Mouse (Mus musculus): ENCODE measurements at regions not wholly inside any gene's neighbourhood (a gene's known extent, or its start where the extent isn't known, plus 50 kb on each side); places are given as distances from the start of the nearest gene placed in this dataset.

DNA sequence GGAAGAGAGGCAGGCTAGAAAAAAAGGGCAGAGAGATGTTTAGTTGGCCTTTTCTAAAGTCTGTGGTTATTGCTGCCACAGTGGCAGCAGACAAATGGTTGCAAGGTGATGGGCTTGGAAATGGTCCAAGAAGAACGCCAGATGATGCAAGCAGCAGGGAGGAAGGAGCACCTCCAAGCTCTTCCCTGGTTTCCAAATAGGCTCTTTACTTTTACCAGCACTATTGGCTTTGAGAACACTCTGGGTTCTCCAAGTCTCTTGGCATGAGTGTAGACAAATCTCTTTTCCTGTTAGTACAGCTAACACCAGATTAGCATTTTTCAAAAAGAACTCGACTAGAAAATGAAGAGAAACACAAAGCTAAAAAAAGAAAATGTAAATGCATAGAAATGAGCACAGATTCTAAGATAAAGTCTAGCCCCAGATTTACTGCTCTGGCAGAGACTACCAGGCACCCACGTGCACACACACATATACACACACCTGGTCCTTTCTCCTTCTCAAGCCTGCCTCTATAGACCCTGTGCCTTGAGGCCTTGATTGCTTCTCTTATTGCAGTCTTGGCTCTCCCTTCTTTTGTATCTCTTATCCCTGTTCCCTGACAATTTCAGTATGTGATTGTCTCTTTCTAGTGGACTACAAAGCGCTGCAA is 127.7 kb upstream of the Frmpd3 start:
- Histone ChIP-seq H3K4me2 (no peak overlapping the region), H3K4me1 (ENCODE audit: insufficient read depth) (no peaks in the 10 kb centered on the region), H3K27me3 (ENCODE audit: insufficient read depth, low read length) (no peaks in the 10 kb centered on the region), H3K4me3 (ENCODE audit: low read depth, low read length) (no peak overlapping the region), H3K9me3 (ENCODE audit: low read depth, low read length) (no peaks in the 10 kb centered on the region), H3K9ac (no peak overlapping the region), H3K36me3 (ENCODE audit: insufficient read depth) (no peaks in the 10 kb centered on the region), H3K27ac (ENCODE audit: low read depth) (no peak overlapping the region)
- peak; percentile 5 for DNase-seq
- no peak for ATAC-seq (ENCODE audit: insufficient read depth)
- TF ChIP-seq CTCF (IDR thresholded peaks at IDR 0.05; ENCODE audit: low read depth), result no peak
- 56% methylated on average over 4 of the region's 4 CpGs for WGBS

DNA sequence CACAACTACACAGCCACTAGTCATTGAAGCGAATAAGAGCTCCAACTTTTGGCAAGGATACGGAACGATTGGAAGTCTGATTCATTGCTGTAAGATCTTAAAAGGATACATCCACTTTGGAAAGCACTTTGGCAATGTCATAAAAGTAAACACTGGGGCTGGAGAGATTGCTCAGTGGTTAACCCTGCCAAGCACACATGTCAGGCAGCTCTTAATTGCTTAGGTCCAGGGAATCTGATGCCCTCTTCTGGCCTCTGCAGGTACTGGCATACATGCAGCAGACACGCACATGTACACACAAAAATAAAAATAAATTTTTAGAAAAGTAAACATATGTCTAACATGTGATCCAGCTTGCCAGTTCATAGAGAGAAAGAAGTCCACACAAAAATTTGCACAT is 86.3 kb upstream of the Frmpd3 start:
- Histone ChIP-seq H3K36me3 (ENCODE audit: insufficient read depth) (no peaks in the 10 kb centered on the region), H3K27ac (ENCODE audit: low read depth) (no peak overlapping the region), H3K9me3 (ENCODE audit: low read depth, low read length) (no peaks in the 10 kb centered on the region), H3K9ac (no peak overlapping the region), H3K4me3 (ENCODE audit: low read depth, low read length) (no peak overlapping the region), H3K4me1 (ENCODE audit: insufficient read depth) (no peaks in the 10 kb centered on the region), H3K27me3 (ENCODE audit: insufficient read depth, low read length) (no peaks in the 10 kb centered on the region), H3K4me2 (no peak overlapping the region)
- peak; percentile 28; the same call in 1 of the 2 replicates for TF ChIP-seq CTCF (IDR thresholded peaks at IDR 0.05; ENCODE audit: low read depth)
- 67% methylated on average over 4 of the region's 4 CpGs for WGBS
- ATAC-seq (ENCODE audit: insufficient read depth) (no peak), DNase-seq (peak; percentile 10)

DNA sequence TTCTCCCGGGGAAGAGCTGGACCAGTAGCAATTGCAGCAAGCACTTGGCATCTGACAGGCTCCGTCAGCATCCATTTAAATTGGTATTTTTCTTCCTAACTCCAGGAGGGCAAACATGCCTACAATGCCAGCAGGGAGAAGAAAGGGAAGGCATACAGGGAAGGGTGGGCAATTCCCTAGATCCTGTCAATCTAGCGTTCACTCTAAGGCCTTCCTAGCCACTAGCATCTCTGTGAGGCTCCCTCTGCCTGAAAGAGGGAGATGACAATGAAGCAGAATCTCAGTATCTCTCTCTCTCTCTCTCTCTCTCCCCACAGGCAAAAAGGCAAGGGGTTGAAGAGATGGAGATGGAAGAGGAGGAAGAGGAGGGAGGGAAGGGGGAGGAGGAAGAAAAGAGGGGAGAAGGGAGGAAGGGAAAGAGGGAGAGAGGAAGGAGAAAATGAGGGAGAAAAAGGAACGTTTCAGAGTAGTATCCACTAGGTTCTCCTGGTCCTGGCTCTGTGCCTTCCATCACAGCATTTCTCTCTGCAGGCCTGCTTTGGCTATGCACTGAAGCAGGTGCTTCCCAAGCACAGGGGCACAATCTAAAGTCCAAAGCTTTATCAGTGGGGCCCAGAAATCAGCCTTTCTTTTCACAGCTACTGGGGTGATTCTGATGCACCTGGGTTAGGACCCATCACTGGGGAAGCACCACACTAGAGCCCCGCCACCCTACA is 72.2 kb upstream of the Frmpd3 start:
- H3K27me3 ChIP-seq (ENCODE audit: insufficient read depth, low read length), result peaks cover 6% of the 10 kb centered on the region; the same call in 1 of the 2 replicates
- H3K4me3 ChIP-seq (ENCODE audit: low read depth, low read length), result no peak overlapping the region
- ATAC-seq (ENCODE audit: insufficient read depth), result no peak

DNA sequence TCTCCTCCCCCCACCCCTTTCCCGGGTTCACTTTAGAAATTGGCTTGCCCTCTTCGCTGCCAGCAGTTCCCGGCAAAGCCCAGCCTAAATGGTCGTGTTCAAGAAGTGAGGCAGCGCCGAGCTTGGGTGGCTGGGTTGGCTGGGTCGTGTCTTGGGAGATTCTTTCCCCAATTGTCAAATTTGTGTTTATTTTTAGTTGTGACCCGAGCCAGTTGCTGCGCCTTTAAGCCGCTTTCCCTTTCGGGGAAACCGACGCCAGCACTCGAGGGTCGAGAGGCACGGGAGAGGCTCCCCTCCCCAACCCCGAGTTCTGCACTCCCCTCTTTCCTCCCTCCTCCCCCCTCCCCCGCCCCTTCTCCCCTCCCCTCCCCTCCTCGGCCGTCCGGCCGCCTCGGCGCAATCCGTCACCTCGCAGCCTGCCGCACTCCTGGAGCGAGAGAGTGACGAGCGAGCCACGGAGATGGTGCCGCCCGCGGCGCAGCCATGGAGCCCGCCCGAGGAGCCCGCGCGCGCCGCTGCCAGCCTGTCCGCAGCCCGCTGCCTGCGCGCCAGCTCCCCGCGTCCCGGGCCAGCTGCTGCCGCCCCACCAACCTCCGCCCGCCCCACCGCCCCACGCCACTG is 64.6 kb upstream of the Frmpd3 start:
- Histone ChIP-seq H3K27ac (ENCODE audit: low read depth) (no peak overlapping the region), H3K9me3 (ENCODE audit: low read depth, low read length) (no peaks in the 10 kb centered on the region), H3K4me2 (peak overlapping the region; percentile 77), H3K9ac (peak overlapping the region; percentile 48), H3K4me3 (ENCODE audit: low read depth, low read length) (peak overlapping the region; percentile 48), H3K27me3 (ENCODE audit: insufficient read depth, low read length) (peaks cover 36% of the 10 kb centered on the region), H3K4me1 (ENCODE audit: insufficient read depth) (no peaks in the 10 kb centered on the region), H3K36me3 (ENCODE audit: insufficient read depth) (no peaks in the 10 kb centered on the region)
- 14% methylated on average over 43 of the region's 54 CpGs for WGBS
- DNase-seq (peak; percentile 44), ATAC-seq (ENCODE audit: insufficient read depth) (peak; percentile 78)
- no peak for TF ChIP-seq CTCF (IDR thresholded peaks at IDR 0.05; ENCODE audit: low read depth)

More for the DNA sequence above, 72.2 kb upstream of the Frmpd3 start:
- Histone ChIP-seq H3K4me2 (no peak overlapping the region), H3K9me3 (ENCODE audit: low read depth, low read length) (no peaks in the 10 kb centered on the region), H3K4me1 (ENCODE audit: insufficient read depth) (no peaks in the 10 kb centered on the region), H3K27ac (ENCODE audit: low read depth) (no peak overlapping the region), H3K36me3 (ENCODE audit: insufficient read depth) (no peaks in the 10 kb centered on the region), H3K9ac (no peak overlapping the region)
- no peak for DNase-seq
- TF ChIP-seq CTCF (IDR thresholded peaks at IDR 0.05; ENCODE audit: low read depth), result no peak
- 55% methylated on average over 5 of the region's 5 CpGs for WGBS

DNA sequence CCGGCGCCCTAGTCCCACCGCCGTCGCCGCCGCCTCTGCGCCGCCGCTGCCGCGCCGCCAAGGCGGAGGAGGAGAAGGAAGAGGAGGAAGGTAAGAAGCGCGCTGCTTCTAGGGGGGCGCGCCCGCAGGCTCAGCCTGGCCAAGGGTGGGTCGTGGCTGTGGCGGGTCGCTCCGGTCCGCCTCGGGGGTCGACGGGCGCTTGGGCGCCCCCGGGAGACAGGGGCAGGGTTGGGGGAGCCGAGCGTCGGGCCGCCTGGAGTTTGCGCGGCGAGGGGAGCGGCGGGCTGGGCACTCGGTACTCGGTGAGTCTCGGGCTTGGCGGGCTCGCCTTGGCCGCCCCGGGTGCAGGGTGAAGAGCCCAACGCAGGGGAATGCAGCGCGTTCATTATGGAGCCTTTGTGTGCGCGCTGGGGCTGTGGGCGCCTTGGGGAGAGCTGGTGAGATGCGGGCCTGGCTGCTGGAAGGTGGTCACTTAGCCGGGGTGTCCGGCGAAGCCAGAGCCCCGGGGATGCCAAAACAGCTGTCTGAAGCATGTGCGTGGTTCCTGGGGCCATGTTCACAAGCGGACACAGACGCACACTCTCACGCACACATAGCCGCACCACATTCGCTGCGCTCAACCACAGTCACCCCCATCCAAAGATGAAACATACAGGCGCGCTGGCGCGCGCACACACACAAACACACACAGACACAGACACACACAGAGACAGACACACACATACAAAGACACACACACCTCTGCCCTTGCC is 63.9 kb upstream of the Frmpd3 start:
- no peak overlapping the region for H3K27ac ChIP-seq (ENCODE audit: low read depth)
- H3K4me2 ChIP-seq, result peak overlapping the region; percentile 77
- DNase-seq (peak; percentile 35), ATAC-seq (ENCODE audit: insufficient read depth) (peak; percentile 54)
- H3K9me3 ChIP-seq (ENCODE audit: low read depth, low read length), result no peaks in the 10 kb centered on the region
- peak overlapping the region; percentile 48 for H3K4me3 ChIP-seq (ENCODE audit: low read depth, low read length)
- H3K9ac ChIP-seq, result peak overlapping the region; percentile 48
- TF ChIP-seq CTCF (IDR thresholded peaks at IDR 0.05; ENCODE audit: low read depth), result no peak
- no peaks in the 10 kb centered on the region for H3K4me1 ChIP-seq (ENCODE audit: insufficient read depth)
- no peaks in the 10 kb centered on the region for H3K36me3 ChIP-seq (ENCODE audit: insufficient read depth)
- peaks cover 36% of the 10 kb centered on the region for H3K27me3 ChIP-seq (ENCODE audit: insufficient read depth, low read length)
- WGBS, result 9% methylated on average over 33 of the region's 69 CpGs

DNA sequence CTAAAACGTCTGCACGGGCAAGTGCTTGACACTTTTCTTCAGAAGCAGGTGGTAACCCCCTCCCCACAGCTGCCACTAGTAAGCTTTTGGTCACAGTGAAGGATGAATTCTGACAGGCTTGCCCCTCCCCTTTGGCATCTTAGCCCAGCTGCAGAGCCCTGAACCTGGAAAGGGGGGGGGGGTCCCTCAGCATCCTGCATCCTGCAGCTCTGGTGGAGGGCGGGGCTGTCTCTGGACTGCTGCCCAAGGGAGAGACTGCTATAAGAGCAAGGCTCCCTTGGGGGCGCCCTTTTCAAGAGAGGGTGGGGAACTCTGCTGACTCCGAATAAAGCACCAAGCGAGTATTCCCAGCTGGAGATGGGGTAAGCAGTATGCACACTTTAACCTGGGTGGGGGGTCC is 62.8 kb upstream of the Frmpd3 start:
- H3K27ac ChIP-seq (ENCODE audit: low read depth), result no peak overlapping the region
- no peaks in the 10 kb centered on the region for H3K4me1 ChIP-seq (ENCODE audit: insufficient read depth)
- peaks cover 36% of the 10 kb centered on the region for H3K27me3 ChIP-seq (ENCODE audit: insufficient read depth, low read length)
- H3K9me3 ChIP-seq (ENCODE audit: low read depth, low read length), result no peaks in the 10 kb centered on the region
- H3K4me2 ChIP-seq, result no peak overlapping the region
- 10% methylated on average over 6 of the region's 6 CpGs for WGBS
- TF ChIP-seq CTCF (IDR thresholded peaks at IDR 0.05; ENCODE audit: low read depth), result no peak; the same call in 1 of the 2 replicates
- peak; percentile 44 for DNase-seq
- H3K9ac ChIP-seq, result no peak overlapping the region
- H3K36me3 ChIP-seq (ENCODE audit: insufficient read depth), result no peaks in the 10 kb centered on the region
- ATAC-seq (ENCODE audit: insufficient read depth), result peak; percentile 4; the same call in 1 of the 2 replicates
- no peak overlapping the region for H3K4me3 ChIP-seq (ENCODE audit: low read depth, low read length)
